Mouse (Mus musculus): Measurements from ENCODE around the gene Cabin1.
A peak's percentile ranks its signal among the peaks of the same experiment; 100 is the strongest.

Cabin1 gene

GRCm38 (mm10) chr10:75635019-75635692, 129.0 kb downstream of the Cabin1 start:
- no peak for DNase-seq (ENCODE audit: low spot score)

GRCm38 (mm10) chr10:75634610-75635009, 129.5 kb downstream of the Cabin1 start:
- DNase-seq (ENCODE audit: low spot score) = no peak

GRCm38 (mm10) chr10:75633576-75634139, 130.5 kb downstream of the Cabin1 start:
- DNase-seq (ENCODE audit: low spot score) = no peak

DNA sequence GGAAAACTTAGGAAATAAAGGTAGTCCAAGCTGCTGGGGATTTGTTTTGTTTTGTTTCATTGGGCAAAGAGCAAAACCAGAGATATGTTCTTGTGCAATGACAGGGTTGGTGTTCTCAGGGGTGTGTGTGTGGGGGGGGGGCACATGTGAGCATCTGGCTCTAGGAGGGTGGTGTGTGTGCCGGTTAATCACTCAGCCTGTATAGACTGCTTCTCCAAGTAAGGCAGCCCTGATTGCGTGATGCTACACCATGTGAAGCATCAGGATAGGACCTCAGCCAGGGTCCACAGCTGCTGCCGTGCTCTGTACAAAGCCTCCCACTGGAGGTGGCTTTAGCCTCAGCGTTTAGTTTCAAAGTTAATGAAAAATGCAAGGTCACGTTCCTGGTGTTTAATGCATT, 131.1 kb downstream of the Cabin1 start:
- no peak for DNase-seq (ENCODE audit: low spot score)

- peak; percentile 25 for DNase-seq (ENCODE audit: low spot score)
Observed at GRCm38 (mm10) chr10:75632633-75633032, 131.5 kb downstream of the Cabin1 start.

DNA sequence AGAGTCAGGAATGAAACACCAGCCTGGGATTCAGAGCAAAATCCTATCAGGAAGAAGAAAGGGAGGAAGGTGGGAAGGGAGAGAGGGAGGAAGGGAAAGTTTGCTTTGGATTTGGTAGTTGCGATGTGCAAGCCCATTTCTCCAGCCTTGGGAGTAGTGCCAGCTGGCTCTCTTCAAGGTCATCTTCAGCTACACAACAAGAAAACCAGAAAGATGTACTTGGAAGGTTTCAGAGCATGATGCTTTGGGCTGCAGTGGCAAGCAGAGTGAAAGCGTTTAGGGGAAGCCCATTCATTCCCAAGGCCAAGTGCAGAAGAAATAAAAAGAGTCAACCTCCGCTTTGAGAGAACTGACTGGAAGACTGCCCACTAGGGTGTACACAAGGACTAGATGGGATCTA, 136.7 kb downstream of the Cabin1 start:
- no peak for DNase-seq (ENCODE audit: low spot score)

- DNase-seq (ENCODE audit: low spot score) = peak; percentile 63
Observed at GRCm38 (mm10) chr10:75626991-75627390, 137.2 kb downstream of the Cabin1 start.

DNA sequence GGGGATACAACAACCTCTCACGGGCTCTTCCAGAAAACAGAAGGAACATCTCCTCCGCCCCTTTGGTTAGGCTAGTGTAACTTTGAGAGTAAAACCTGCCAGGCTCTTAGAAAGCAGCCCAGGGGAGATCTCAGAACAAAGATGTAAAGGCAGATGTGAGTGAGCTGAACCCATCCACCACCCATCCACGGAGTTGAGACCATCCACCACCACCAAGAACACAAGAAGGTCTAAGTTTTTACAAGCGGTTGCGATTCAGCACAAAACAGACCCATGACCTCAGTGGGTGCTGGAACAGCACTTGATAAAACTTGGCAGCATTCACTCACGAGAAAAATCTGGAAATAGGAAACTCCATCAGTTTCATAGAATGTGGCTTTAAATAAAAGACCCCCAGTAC, 138.2 kb downstream of the Cabin1 start:
- no peak for DNase-seq (ENCODE audit: low spot score)

DNA sequence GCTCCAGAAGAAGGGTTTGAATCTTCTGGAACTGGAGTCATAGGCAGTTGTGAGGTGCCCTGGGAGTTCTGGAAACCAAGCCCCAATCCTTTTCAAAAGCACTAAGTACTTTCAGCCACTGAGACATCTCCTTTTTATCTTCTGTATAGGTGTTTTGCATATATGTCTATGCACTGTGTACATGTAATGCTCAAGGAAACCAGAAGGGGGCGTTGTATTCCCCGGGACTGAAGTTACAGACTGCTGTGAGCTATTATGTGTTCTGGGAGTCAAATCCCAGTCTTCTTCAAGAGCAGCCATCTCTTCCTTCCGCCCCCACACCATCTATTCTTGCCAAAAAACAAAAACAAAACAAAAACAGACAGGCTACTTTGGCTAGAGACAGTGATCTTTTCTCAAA, 143.3 kb downstream of the Cabin1 start:
- no peak for DNase-seq (ENCODE audit: low spot score)

GRCm38 (mm10) chr10:75616044-75616443, 148.1 kb downstream of the Cabin1 start:
- no peak for DNase-seq (ENCODE audit: low spot score)

DNA sequence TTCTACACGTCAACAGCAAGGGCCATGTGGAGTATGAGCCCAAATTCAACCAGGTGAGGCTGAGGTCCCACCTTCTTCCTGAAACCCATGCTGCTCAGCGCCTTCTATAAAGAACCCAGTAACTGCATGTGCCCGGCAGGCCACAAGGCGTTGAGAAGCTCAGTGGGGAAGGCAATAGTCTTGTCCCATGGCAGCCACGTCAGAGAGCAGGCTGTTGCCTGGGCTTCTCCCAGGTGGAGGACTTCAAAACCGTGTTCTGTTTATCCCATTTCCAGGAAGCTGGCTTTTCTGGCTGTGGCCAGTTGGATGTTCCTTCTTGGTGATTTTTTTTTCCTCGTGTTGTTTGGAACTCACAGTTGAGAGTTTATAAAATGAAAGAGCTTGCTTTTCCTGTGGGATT, 153.7 kb downstream of the Cabin1 start:
- no peak for DNase-seq (ENCODE audit: low spot score)

GRCm38 (mm10) chr10:75608975-75609374, 155.2 kb downstream of the Cabin1 start:
- DNase-seq (ENCODE audit: low spot score) = no peak

DNA sequence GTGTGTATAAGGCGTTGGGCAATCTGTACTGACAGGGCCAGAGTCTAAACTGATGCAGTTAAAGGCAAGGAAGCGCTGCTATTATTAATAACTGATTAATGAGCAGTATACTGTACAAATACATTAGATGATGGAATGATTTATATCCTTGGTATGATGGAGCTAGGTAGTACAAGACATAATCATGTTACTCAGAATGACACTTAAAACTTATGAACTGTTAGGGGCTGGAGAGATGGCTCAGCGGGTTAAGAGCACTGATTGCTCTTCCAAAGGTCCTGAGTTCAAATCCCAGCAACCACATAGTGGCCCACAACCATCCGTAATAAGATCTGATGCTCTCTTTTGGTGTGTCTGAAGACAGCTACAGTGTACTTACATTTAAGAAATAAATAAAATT, 156.9 kb downstream of the Cabin1 start:
- DNase-seq (ENCODE audit: low spot score) = no peak

GRCm38 (mm10) chr10:75605162-75605846, 158.8 kb downstream of the Cabin1 start:
- DNase-seq (ENCODE audit: low spot score) = no peak

- DNase-seq (ENCODE audit: low spot score) = no peak
Observed at GRCm38 (mm10) chr10:75600189-75600730, 163.9 kb downstream of the Cabin1 start.
